Mouse (Mus musculus): Measurements from ENCODE around the gene St3gal2.
A peak's percentile ranks its signal among the peaks of the same experiment; 100 is the strongest.
"Not testable (repeated sequence)": the region's sequence is repeated elsewhere in the genome, so short reads cannot be mapped to it uniquely, and the experiment has no call there.

Gene St3gal2

DNA sequence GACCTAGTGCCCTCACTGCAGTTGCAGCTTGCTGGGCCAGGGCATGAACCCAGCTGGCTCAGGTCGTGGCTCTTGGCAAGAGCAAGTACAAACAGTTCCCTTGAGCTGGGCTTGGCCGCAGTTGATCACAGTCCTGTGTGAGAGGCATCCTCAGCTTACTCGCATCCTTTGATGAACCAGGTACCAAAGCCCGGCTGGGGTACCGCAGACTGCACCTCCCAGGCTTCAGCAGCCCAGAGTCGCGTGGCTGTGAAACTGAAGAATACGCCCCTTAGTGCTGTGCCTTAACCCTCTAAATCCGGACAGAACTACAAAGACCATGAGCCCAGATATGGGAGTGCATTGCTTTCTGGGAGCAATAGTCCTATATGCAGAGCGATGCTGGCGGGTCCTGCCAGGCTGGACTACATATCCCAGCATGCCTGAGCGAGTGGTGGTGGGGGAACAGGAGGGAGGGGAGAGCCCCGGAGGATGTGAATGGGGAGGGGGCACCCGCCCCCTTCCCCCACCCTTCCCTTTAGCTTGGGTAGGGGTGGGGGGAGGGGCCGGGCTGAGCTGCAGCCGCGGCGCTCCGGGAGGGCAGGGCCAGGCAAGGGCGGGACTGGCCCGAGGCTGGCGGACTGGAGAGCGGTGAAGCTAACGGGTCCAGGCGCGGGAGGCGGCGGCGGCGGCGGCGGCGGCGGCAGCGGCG lies at the start of gene St3gal2:
Gene St3gal2 (plus strand): TSS at position 582 of the 691 bp plus-strand sequence.
- peak; percentile 80 to 88 for DNase-seq

DNA sequence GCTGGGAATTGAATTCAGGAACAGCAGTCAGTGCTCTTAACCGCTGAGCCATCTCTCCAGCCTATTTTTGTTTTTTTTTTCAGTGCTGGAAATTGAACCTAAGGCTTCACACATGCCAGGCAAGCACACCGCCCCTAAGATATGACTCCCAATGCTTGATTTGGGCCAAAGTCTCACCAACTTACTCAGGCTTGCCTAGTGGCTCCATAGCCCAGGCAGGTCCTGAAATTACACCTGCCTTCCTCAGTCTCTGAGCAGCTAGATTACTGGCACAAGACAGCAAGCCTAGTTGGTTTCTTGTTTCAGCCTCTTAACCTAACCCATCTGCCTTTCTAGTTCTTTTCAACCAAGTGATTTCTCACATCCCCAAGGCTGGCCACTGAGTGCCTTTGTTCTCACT lies 49.2 kb upstream of the St3gal2 start:
- no peak for DNase-seq

DNA sequence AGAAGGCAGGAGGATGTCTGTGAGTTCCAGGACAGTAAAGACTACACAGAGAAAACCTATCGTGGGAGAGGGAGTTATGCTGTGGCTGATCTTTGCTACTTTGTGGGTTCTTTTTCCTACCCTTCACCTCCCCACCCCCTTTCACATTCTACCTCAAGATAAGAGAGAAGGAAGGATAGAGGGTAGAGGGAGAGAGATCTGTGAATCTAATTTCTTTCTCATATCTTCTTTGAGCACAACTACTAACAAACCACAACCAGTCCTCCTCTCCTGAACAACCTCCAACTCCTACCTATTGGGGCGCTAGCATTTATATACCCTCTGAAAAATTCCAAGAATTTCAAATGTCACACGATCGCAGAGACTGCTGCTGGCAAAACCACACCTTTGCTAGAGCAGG lies 41.9 kb upstream of the St3gal2 start:
- DNase-seq = no peak

DNA sequence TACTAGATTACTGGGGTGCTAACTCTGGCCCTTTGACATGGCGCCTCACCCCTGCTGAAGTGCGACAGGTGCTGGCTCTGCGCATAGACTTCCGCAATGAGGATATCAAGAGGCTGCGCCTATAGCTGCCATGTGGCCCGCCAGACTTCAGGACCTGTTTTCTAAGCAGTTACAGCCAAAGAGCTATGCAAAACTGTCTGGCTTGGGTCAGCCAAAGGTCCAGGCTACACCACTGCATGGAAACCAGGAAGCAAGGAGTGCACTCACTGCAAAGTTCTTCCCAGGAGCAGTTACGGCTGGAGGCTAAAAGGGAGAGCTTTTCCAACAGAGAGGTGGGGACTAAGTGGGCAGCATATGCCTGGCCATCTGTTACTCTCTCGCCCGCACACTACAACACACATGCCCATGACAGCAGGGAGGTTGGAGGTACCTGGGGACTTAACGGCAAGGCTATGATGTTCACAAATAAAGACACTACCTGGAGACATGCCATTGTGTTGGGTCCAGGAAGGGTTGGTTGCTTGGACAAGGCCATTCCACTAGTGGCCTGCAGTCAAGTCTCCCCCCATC lies 37.9 kb upstream of the St3gal2 start:
- DNase-seq = no peak

DNA sequence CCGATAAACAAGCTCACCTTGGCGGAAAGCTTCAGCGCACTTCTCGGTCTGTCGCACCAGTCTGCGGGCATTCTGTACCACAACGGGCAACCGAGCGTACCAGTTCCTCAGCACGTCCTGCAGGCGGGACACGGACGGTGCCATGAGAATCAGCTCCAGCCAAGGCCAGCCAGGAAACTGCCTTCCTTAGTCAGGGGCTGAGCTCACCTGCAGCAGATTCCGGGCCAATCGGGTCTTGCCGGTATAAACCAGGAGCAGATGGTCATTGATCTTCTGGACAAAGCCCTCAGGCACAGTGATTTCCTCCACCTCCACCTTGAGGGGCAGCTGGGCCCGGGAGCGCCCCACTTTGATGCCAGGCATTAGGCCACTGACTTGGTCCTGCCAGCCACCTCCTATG lies 35.9 kb upstream of the St3gal2 start:
- DNase-seq = no peak

DNA sequence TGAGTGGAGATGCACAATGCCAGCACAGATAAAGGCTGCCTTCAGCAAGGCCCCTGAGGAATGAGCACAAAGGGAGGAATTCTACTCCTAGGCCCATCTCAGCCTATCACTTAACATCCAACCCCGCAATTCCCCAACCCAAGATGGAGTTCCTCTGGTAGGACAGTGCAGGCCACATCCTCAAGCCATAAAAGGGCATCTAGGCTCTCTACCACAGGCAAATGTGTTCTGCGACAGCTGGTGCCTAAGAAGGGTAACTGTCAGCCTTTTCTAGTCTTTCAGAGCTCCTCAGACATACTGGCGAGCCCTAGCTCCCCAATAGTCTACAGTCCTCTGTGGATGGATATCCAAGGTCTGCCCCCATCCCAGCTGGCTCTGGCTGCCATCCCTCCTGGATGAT lies 33.1 kb upstream of the St3gal2 start:
- no peak for DNase-seq

DNA sequence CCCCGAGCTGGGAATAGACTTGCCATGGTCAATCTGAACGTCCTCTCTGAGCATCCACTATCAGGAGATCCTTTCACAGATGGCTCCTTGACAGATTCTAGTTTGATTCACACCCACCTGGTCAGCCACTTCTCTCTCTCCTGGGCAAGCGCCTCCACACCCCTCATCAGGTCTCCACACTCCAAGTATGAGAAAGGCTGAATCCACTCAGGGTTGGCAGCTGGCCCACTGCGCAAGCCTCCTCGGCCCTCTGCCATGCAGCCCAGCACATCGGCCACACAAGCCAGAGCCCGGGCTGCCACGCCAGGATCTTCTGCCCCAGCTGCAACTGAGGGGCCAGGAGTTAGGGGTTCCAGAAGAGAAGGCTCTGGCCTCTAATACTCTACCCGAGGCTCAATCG lies 32.2 kb upstream of the St3gal2 start:
- DNase-seq = no peak

DNA sequence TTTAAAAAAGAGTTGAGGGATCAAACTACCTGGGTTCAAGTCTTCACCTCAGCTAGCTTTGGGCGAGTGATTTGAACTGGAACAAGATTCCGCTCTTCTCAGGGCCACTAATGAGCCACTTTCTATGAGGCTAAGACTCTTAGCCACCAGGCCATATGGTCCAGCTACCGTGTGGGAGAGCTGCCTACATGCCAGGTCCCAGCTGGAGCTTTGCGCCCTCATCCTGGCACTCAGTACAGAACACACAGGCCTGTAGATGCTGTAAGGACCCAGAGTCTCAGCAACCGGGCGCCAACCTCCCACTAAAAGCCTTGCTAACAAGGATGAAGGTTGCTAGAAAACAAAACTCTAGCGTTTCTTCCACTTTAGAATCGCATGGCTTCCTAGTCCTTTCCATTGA lies 31.3 kb upstream of the St3gal2 start:
- no peak for DNase-seq

DNA sequence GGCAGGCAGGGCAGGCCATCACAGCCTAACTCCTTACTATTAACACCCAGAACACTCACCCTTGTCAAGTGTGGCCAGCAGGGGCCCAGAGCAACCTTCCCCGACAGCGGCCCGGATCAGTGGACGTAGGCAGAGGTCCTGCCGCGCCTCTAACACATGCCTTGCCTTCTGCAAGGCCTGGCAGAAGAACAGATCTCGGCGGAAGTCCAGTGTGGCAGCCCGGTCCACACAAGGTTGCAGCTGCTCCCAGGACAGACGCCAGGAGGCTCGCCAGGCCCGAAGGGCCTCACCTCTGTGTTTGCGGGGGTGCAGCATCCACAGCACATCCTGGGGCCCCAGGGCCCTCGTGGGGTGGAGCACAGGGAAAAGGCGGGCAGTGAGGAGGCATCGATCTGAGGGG lies 30.9 kb upstream of the St3gal2 start:
- DNase-seq = no peak

DNA sequence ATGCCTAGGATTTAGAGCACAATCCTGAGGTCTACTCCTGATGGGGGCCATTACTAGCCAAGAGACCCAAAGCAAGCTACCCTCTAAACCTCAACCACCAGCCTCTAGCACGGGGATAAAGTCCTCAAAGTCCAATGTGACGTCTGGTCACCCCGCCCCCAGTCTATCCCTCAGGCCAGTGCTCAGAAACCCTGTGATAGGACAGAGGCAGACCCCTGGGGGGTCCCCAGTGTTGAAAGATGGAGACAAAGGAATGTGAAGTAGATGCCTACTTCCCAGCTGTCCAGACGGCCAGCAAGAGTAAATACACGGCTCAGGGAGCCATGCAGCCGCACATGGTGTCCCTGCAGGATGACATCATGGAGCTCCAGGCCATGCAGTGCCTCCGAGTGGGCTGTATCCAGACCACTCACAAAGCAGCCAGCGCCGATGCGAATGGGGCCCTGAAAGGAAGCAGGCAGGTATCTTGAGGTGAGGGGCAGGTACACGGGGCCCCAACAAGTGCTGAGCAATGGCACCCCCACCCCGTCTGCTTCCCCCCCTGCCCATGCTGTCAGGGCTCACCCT lies 29.7 kb upstream of the St3gal2 start:
- no peak for DNase-seq

DNA sequence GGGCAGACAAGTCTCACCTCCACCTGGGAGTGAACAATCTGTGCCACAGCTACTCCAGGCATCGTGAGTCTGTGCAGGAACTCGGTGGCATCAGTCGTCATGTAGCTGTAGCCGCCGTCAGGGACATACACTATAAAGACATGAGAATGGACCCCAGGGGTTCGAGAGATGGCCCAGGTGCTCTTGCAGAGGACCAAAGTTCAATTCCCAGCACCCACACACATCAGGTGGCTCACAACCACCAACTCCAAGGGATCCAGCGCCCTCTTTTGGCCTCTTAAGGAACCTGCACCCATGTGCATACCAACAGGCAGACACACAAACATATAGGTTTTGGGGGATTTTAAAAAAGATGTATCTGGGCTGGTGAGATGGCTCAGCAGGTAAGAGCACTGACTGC lies 27.7 kb upstream of the St3gal2 start:
- DNase-seq = no peak

DNA sequence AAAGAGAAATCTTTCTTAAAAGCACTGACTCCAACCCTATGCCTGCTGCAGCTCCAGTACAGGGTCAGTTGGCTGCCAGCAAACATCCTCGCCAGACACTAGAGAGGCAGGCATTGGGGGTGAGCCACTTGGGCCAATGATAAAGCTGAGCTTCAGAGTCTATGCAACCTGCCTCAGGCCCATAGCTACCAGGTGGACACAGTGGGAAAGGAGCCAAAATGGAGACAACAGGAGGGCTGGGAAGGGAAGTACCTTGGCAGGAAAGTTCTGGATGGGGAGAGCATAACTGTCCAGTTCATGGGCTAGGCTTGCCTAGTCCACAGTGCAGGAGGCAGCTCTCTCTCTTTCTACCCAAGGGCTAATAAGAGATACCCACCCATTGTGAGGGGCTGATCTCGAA lies 26.8 kb upstream of the St3gal2 start:
- no peak for DNase-seq

DNA sequence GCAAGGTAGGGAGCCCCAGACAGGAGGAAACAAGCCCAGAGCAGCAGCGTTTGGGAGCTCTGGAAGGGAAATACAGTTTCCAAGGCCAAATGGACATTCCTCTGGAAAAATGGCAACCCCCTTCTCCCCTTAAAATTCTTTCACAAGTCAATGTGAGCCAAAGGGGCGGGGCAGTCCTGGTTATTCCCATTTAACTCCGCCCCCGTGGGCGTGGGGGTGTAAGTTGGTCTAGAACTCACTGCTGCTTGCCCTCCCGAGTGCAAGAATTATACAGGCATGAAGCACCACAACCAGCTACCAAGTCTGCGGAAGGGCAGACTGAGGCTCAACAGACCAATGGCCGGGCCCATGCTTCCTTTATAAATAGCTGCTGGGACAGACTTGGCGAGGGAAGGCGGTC lies 24.9 kb upstream of the St3gal2 start:
- DNase-seq = no peak

DNA sequence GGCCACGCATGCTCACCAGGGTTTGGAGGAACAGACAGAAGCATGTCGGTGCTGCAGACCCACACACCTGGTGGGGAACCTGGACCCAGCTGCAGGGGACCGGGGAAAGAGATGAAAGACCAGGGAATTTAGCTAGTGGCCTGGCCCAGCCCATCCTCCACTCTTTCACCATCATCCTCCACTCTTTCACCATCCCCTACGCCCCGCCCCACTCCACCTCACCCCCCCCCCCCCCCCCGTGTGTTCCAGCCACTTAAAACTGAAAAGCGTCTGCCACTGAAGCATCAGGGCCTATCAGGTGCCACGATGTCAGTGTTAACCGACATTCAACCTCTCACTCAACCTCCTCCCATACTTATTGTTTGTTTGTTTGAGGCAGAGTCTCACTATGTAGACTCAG lies 24.5 kb upstream of the St3gal2 start:
- DNase-seq = no peak

DNA sequence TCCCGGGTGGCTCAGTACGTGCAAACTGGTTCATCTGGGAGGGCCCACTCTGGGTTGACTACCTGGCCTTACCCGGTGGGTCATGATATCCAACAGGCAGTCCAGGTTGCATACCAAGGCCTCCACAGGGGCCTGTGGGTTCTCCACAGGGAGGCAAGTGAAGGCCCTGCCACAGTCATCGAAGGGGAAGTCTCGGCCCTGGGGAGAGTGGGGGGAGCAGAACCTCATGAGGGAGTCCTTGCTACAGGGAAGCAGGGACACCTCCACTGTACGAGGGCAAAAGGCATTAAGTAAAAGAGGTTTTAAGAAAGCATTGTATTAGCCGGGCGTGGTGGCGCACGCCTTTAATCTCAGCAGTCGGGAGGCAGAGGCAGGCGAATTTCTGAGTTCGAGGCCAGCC lies 23.9 kb upstream of the St3gal2 start:
- DNase-seq = no peak

DNA sequence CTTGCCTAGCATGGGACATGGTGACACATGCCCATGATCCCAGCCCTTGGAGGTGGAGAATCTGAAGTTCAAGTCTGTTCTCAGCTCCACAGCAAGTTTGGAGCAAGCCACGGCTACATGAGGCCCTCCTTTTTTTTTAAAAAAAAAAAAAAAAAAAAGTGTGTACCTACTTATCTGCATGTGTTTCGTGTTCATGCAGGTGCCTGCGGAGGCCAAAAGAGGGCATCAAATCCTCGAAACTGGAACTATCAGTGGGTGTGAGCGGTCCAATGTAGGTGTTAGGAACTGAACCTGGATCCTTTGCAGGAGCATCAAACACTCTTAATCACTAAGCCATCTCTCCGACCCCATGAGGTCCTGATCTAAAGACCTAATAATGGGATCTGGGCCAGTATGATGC lies 22.2 kb upstream of the St3gal2 start:
- DNase-seq = no peak

DNA sequence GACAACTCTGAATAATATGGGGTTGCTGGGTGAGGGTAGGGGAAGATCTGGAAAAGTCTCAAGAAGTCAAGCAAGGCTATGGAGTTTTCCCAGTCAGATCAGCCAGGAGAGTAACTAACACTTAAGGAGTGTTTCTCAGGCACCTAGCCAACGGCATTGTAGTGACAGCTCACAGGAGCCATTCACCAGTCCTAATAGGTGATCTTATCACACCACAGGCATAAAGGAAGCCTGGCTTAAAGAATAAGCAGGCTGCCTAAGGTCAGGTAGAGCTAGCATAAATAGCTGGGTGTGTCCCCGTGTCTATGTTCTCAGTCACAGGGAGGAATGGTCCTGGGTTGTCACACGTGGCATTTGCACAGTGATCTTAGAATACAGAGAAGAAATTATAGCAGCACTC lies 18.7 kb upstream of the St3gal2 start:
- DNase-seq = no peak

DNA sequence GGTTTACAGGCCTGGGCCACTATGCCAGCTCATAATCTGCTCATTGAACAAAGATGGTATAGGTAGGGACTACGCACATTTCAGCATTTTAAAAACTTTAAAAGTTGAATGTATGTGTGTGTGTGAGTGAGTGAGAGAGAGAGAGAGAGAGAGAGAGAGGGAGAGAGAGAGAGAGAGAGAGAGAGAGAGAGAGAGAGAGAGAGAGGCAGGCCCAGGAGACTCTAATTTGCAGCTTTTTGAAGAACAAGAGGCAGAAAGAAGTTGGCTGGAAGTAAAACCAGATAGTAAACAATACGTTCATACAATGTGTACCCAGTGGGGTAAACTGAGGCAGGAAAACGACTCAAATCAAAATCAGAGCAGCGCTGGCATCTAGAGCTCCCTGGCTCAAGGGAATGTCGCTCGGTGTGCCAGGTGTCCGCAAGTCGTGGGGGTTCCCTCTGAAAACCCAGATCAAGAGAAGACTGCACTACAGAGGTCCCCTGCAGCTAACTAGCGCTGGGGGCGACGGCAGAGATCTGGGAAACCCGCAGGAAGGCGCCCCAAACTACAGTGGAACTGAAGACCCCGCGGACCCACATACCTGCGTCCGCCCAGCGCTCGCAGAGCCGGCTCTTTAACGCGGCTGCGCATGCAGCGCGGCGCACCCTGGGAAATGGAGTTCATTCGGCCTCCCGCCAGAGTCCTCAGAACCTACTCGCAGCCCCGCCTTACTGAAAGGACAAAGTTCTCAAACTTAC lies 17.7 kb upstream of the St3gal2 start, which contains the start of gene Fuk:
Gene Fuk (minus strand): TSS at position 650 of the 740 bp plus-strand sequence.
- DNase-seq = peak; percentile 81 to 90

DNA sequence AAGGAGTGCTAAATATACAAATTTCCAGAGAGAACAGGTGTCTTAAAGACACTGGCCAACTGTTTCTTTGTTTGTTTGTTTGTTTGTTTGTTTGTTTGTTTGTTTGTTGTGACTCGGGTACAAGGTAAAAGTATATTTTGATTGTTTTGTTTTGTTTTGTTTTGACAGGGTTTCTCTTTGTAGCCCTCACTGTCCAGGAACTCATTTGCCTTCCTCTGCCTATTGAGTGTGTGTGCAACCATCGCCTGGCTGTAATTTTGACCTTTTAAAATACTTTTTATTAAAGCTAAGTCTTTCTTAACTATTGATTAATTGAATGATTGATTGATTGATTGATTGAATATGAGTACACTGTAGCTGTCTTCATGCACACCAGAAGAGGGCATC lies 17.1 kb upstream of the St3gal2 start:
- DNase-seq = no peak

DNA sequence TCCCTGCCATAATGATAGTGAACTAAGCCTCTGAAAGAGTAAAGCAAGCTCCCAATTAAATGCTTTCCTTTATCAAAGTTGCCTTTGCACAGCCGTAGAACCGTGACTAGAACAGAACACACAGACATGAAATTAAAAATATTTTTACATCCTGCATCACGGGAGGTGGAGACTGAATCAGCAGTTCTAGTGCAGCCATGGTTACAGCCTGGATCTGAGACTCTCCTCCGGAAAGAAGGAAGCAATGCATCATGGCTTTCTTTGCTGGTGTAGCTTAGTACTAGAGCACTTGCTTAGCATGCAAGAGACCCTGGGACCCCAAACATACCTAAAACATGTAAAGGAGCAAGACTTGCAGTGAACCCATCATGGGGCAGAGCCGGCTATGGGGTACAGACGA lies 14.3 kb upstream of the St3gal2 start:
- no peak for DNase-seq

DNA sequence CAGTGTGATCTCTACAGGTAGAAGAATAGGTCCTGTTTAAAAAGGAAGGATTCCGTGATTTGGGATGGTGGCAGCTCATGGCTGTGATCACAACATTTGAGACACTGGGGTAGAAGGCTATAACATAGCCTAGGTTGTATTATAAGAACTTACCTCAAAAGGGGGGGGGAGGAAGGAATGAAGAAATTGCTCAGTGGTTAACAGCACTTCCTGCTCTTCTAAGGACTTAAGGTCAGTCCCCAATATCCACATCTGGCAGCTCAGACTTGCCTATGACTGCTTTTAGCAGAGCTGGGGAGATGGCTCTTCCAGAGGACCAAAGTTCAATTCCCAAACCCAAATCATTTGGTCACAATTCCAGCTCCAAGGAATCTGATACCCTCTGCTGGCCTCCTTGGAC lies 13.0 kb upstream of the St3gal2 start:
- DNase-seq = no peak

DNA sequence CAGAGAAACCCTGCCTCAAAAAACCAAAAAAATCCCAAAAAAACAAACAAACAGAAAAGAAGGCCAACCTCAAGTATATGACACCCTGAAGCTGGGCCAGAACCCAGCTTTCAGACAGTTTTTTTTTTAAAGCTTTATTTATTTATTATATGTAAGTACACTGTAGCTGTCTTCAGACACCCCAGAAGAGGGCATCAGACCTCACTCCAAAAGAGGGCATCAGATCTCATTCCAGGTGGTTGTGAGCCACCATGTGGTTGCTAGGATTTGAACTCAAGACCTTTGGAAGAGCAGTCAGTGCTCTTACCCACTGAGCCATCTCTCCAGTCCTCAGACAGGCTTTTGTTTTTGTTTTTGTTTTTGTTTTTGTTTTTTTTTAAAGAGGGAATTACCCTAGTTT lies 9.9 kb upstream of the St3gal2 start:
- not testable (repeated sequence) for DNase-seq

DNA sequence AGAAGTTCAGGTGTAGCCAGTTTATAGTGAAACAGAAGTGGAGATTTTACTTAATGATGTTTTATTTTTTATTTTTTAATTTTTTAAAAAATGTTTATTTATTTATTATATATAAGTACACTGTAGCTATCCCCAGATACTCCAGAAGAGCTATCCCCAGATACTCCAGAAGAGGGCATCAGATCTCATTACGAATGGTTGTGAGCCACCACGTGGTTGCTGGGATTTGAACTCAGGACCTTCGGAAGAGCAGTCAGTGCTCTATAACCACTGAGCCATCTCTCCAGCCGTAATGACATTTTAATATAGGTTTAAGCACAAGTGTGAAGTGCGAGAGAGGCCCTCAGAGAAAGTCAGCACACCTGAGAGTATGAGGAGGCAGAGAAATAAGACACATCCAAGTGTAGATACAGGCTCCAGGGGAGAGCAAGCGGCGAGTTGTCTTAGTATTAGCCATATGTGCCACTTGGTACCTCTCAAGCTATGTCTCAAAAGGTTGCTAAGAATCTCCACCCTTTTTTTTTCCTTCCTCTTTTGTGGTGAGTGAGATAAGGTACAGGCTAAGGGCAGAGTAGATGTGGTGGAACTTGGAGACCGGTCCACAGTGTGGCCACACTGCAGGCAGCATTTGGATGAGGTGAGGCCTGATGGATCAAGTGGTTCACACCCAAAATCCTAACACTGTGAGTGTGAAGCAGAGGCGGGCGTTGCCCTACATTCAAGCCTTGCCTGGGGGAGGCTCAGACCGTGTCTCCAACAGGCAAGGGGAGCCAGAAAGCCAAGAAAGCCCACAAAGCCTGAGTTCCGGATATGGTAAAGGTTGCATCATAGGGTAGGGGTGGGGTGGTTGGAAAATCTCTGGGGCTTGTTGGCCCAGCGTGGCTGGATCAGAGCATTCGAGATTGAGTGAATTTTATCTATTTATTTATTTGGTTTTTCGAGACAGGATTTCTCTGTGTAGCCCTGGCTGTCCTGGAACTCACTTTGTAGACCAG lies 7.8 kb upstream of the St3gal2 start:
- DNase-seq = no peak

Measured in kidney, adult 8-10 months (tissue).